Mouse (Mus musculus) kidney, embryonic 16.5 days (tissue): ENCODE measurements around the gene Pde4a. TPM values are rescaled to one million over a fixed set of nuclear protein-coding genes. Genes with fewer than 3 reads are reported as not detected.

Experiments
- ATAC-seq: fragments of 200-750 bp; cut with Nextera tagmentation; 2 replicates; pipeline ENCODE4 v1.8.0; 2017; ENCODE audit warnings: moderate TSS enrichment; ENCODE audit not compliant: low FRiP score, low TSS enrichment
- H3K27ac ChIP-seq: fragments of 300-500 bp; sonication (generic); 2 replicates; pipeline ENCODE4 v1.5.1; 2014; ENCODE audit warnings: low read length
- H3K27me3 ChIP-seq: fragments of 300-500 bp; sonication (generic); 2 replicates; pipeline ENCODE4 v1.6.1; 2014; ENCODE audit warnings: low read length, control low read depth, mixed read lengths; ENCODE audit not compliant: insufficient read depth
- H3K36me3 ChIP-seq: fragments of 300-500 bp; sonication (generic); 2 replicates; pipeline ENCODE4 v1.6.1; 2014; ENCODE audit warnings: low read length, control low read depth, mixed read lengths; ENCODE audit not compliant: insufficient read depth
- H3K4me1 ChIP-seq: fragments of 300-500 bp; sonication (generic); 2 replicates; pipeline ENCODE4 v1.6.1; 2014; ENCODE audit warnings: low read length, control low read depth, mixed read lengths; ENCODE audit not compliant: insufficient read depth
- H3K4me2 ChIP-seq: fragments of 300-500 bp; sonication (generic); replicated peaks from 2 replicates; pipeline ENCODE4 v1.6.1; 2014; ENCODE audit warnings: low read depth, low read length
- H3K4me3 ChIP-seq: fragments of 300-500 bp; sonication (generic); 2 replicates; pipeline ENCODE4 v1.5.1; 2014; ENCODE audit warnings: mild to moderate bottlenecking, low read length
- H3K9ac ChIP-seq: fragments of 300-500 bp; sonication (generic); replicated peaks from 2 replicates; pipeline ENCODE4 v1.6.1; 2014; ENCODE audit warnings: low read length
- H3K9me3 ChIP-seq: fragments of 300-500 bp; sonication (generic); 2 replicates; pipeline ENCODE4 v1.6.1; 2016; ENCODE audit warnings: low read length, control low read depth
- WGBS: fragments of 180-500 bp; shearing (Covaris S2); extraction: QIAGEN DNeasy Blood & Tissue Kit; methylation state at CpG from one replicate; pipeline ENCODE4 v1.1.7; 2014; 5-methylcytosine and 5-hydroxymethylcytosine counted together
- polyA plus RNA-seq: library from polyadenylated mRNA; unstranded; fragments of >200 nt; fragmentation: Nextera tagmentation; extraction: Ambion mirVana; gene quantifications from 2 replicates; pipeline ENCODE4 v1.2.1, GENCODE M21; 2015

Pde4a gene
- 14.3 and 15.3 TPM in 2 replicates for polyA plus RNA-seq

GRCm38 (mm10) chr9:21165041-21165951, at the start of gene Pde4a:
TSS of gene Pde4a (plus strand) at chr9:21165714.
- ATAC-seq = peak; percentile 2; the same call in 1 of the 2 replicates
- peaks cover 49% of the 10 kb centered on the region for H3K4me1 ChIP-seq
- H3K4me3 ChIP-seq = peak within 1 kb of the TSS; percentile 59
- peaks cover 50% of the 10 kb centered on the region for H3K27me3 ChIP-seq
- H3K9me3 ChIP-seq = no peaks in the 10 kb centered on the region
- no peaks in the 10 kb centered on the region for H3K36me3 ChIP-seq
- WGBS = under 1% methylated on average over 72 of the region's 86 CpGs
- H3K9ac ChIP-seq = peak within 1 kb of the TSS; percentile 68
- H3K4me2 ChIP-seq = peak within 1 kb of the TSS; percentile 92
- no peak within 1 kb of the TSS for H3K27ac ChIP-seq

- no peak overlapping the region for H3K27ac ChIP-seq
- 0 out of 2 replicates have a peak, but pooled peaks cover 11% of the 10 kb centered on the region for H3K36me3 ChIP-seq
- no peaks in the 10 kb centered on the region for H3K4me1 ChIP-seq
- H3K9ac ChIP-seq = no peak overlapping the region
- H3K9me3 ChIP-seq = no peaks in the 10 kb centered on the region
- H3K27me3 ChIP-seq = no peaks in the 10 kb centered on the region
- no peak for ATAC-seq
- H3K4me2 ChIP-seq = no peak overlapping the region
- H3K4me3 ChIP-seq = no peak overlapping the region
- 72% methylated on average over 6 of the region's 6 CpGs for WGBS
Observed at GRCm38 (mm10) chr9:21117073-21117472, 48.4 kb upstream of the Pde4a start.

- H3K36me3 ChIP-seq = peaks cover 19% of the 10 kb centered on the region; the same call in 1 of the 2 replicates
- no peak overlapping the region for H3K9ac ChIP-seq
- no peaks in the 10 kb centered on the region for H3K27me3 ChIP-seq
- no peaks in the 10 kb centered on the region for H3K9me3 ChIP-seq
- no peak overlapping the region for H3K27ac ChIP-seq
- H3K4me1 ChIP-seq = no peaks in the 10 kb centered on the region
- 94% methylated on average over 16 of the region's 16 CpGs for WGBS
- no peak overlapping the region for H3K4me3 ChIP-seq
- H3K4me2 ChIP-seq = no peak overlapping the region
- ATAC-seq = no peak
Observed at GRCm38 (mm10) chr9:21121483-21121882, 44.0 kb upstream of the Pde4a start.

DNA sequence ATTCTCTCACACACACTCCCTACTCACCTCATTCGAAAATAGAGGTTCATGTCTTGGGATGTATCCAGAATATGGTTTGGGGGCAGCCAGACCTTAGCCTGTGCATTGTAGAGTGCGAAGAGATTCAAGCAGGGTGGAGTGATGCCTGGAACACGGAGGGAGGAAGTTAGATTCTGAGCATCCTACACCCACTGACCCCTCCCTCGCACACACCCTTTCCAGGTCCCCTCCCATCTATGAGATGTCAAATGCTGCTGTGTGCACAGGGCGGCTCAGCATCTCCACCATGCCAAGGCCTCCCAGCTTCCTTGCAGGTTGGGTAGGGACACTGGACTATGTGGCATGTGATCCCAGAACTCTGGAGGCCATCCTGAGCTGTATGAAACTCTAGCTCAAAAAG, 40.7 kb upstream of the Pde4a start:
- Histone ChIP-seq H3K4me2 (no peak overlapping the region), H3K27ac (no peak overlapping the region), H3K4me1 (no peaks in the 10 kb centered on the region), H3K9me3 (no peaks in the 10 kb centered on the region), H3K4me3 (no peak overlapping the region), H3K36me3 (peaks cover 24% of the 10 kb centered on the region), H3K9ac (no peak overlapping the region), H3K27me3 (no peaks in the 10 kb centered on the region)
- WGBS = 77% methylated on average over 5 of the region's 5 CpGs
- ATAC-seq = no peak

- Histone ChIP-seq H3K9ac (no peak overlapping the region), H3K4me3 (no peak overlapping the region), H3K4me2 (no peak overlapping the region), H3K36me3 (peaks cover 21% of the 10 kb centered on the region), H3K27me3 (no peaks in the 10 kb centered on the region), H3K4me1 (no peaks in the 10 kb centered on the region), H3K9me3 (no peaks in the 10 kb centered on the region), H3K27ac (no peak overlapping the region)
- 87% methylated on average over 9 of the region's 9 CpGs for WGBS
- no peak for ATAC-seq
Observed at GRCm38 (mm10) chr9:21125502-21126258, 39.8 kb upstream of the Pde4a start.

DNA sequence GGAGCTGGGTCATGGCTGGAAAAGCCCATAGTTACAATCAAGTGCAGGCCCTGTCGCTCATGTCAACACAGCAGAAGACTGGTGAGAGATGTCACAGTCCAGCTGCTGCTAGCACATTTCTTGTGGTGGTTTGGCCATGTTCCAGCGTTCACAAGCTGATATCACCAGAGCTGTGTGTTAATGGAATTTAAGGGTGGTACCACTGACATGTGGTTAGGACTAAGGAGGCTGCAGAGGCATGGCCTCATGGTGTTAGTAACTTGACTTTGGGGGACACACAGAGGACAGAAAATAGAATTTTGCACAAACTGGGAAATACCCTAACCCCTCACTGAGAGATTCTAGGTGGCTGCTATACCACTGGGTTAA, 39.3 kb upstream of the Pde4a start:
- Histone ChIP-seq H3K9ac (no peak overlapping the region), H3K4me2 (no peak overlapping the region), H3K27me3 (no peaks in the 10 kb centered on the region), H3K4me1 (no peaks in the 10 kb centered on the region), H3K36me3 (peaks cover 17% of the 10 kb centered on the region), H3K4me3 (no peak overlapping the region), H3K9me3 (no peaks in the 10 kb centered on the region), H3K27ac (no peak overlapping the region)
- no peak for ATAC-seq
- WGBS = 69% methylated on average over 2 of the region's 2 CpGs

DNA sequence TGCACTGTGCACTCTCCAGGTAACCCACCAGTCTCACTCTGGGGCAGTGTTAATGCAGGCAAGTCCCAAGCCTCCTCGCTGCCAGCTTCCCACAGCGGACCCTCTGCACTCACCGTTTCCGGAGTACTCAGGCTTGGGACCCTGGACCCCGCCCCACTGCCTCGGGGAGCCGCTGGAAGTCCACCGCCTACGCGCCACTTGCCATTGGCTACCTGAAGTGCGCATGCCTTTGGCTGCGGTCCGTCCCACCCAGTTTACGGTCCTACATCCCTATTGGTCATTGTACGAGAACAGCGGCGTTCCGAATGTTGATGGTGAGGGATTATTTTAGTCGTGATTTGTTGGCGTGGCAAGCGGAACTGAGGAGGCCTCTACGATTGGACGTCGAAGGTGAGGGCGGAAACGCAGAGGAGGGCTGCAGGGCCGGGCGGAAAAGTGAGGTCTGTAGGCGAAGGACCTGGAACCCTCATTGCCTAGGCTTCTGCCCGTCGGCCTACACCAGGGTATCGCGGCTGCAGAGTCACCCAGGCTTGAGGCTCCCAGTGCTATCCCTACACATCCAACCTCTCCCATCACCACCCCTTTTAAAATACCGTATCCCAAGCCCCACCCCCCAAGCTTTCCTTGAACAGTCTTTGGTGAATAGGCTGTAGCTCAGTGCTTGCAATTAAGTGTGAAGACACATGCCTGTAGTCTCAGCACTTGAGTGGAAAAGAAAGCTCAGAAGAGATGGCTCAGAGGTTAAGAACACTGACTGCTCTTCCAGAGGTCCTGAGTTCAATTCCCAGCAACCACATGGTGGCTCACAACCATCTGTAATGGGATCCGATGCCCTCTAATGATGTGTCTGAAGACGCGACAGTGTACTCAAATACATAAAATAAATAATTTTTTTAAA, 34.2 kb upstream of the Pde4a start, which contains the start of gene Tyk2:
Gene Tyk2 (minus strand): TSS at position 185 of the 898 bp plus-strand sequence.
- H3K4me3 ChIP-seq = peak within 1 kb of the TSS; percentile 59
- peak; percentile 98 for ATAC-seq
- no peaks in the 10 kb centered on the region for H3K9me3 ChIP-seq
- H3K4me1 ChIP-seq = no peaks in the 10 kb centered on the region
- peak within 1 kb of the TSS; percentile 65 for H3K27ac ChIP-seq
- WGBS = 6% methylated on average over 37 of the region's 37 CpGs
- H3K27me3 ChIP-seq = no peaks in the 10 kb centered on the region
- peaks cover 5% of the 10 kb centered on the region; the same call in 1 of the 2 replicates for H3K36me3 ChIP-seq
- peak within 1 kb of the TSS; percentile 71 for H3K9ac ChIP-seq
- H3K4me2 ChIP-seq = peak within 1 kb of the TSS; percentile 65

DNA sequence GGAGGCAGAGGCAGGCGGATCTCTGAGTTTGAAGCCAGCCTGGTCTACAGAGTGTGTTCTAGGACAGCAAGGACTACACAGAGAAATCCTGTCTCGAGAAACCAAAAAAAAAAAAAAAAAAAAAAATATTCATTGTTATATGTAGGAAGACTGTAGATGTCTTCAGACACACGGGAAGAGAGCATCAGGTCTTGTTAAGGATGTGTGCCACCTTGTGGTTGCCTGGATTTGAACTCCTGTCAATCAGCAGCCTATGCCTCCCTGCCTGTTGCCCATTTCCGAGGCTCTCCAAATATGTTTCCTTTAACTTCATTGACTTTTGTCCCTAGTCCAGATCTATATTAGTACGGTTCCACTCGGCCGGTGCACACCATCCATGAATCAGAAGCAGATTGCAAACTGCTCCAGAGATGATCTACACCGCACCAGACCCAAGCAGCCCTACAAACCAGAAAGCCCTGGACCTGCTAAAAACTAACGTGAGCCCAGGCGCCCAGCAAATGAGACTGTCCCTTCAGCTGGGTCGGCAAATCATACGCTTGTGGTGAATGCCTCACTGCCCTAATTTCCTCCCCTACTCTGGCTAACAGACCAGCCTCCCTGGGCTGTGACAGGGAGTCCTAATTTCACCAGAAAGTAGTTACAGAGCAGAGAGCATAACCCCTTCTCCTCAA, 33.3 kb upstream of the Pde4a start:
- Histone ChIP-seq H3K4me1 (no peaks in the 10 kb centered on the region), H3K27ac (no peak overlapping the region), H3K9ac (no peak overlapping the region), H3K27me3 (no peaks in the 10 kb centered on the region), H3K9me3 (no peaks in the 10 kb centered on the region), H3K36me3 (no peaks in the 10 kb centered on the region), H3K4me2 (no peak overlapping the region), H3K4me3 (no peak overlapping the region)
- WGBS = 80% methylated on average over 12 of the region's 12 CpGs
- ATAC-seq = no peak
